Comparison of ENCODE assay signal across 10 mouse cellular contexts in the genomic region with DNA sequence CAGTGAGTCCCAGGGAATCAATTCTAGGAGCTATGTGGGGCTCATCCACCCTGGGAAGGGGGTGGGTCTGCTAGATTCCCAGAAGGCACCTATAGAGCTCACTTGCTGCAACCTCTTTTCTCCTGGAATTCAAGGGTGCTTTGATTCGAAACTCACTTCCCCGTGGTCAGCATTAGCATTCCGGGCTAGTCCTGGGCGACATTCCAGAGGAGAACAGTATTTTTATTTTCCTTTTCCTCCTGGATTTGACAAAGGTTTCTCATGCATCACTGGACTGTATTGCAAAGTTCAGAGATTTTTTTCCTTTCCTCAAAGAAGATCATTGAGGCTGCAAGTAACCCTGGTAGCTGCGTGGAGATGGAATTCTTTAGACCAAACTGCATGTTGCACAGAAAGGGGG.
DNase-seq lines count a peak whose midpoint lies in the region; ATAC-seq lines count a peak whose summit lies in the region.
"Had no signal": no experiment of that assay in that cellular context is flagged by ENCODE, and none has a peak within 500 bp of the region (broad histone marks: within the 10 kb centered on the region; RNA-seq: fewer than 3 reads in every experiment).

No protein-coding gene starts in this region.

- H3K27me3 ChIP-seq in hindbrain, embryonic 13.5 days = no peaks in the 10 kb centered on the region

- peak; percentile 28 for DNase-seq in right cerebral cortex, postnatal 10 days (ENCODE audit: low spot score in 2 of 2)
- DNase-seq in right cerebral cortex, postnatal 4 days = no peak
- peak; percentile 18 to 37 for DNase-seq in kidney, postnatal 4 days
- DNase-seq in lung, postnatal 14 days = no peak
- no peak for DNase-seq in adrenal gland, adult 2 months
- DNase-seq in cerebellum, adult 9-11 months = no peak
- DNase-seq: adrenal gland, postnatal 14 days; cerebellum, postnatal 10 days; thymus, adult 18-20 months had no signal

- no peaks in the 10 kb centered on the region for H3K36me3 ChIP-seq in hindbrain, embryonic 13.5 days

- ATAC-seq in hindbrain, embryonic 13.5 days (ENCODE audit: low FRiP score) = peak; percentile 25; the same call in 1 of the 2 replicates

- no peak overlapping the region for H3K4me2 ChIP-seq in hindbrain, embryonic 13.5 days

- peak overlapping the region; percentile 72; the same call in 1 of the 2 replicates for H3K27ac ChIP-seq in hindbrain, embryonic 13.5 days

- H3K4me1 ChIP-seq in hindbrain, embryonic 13.5 days (replicated peaks) = peaks cover 39% of the 10 kb centered on the region

- no peak overlapping the region for H3K4me3 ChIP-seq in hindbrain, embryonic 13.5 days

- no peaks in the 10 kb centered on the region for H3K9me3 ChIP-seq in hindbrain, embryonic 13.5 days

- H3K9ac ChIP-seq in hindbrain, embryonic 13.5 days = no peak overlapping the region

- WGBS in hindbrain, embryonic 13.5 days = 8% methylated on average over 5 of the region's 5 CpGs

Comparison
In these comparisons a context has a peak if more than half of its experiments do, and no peak if none do; other contexts are left out.
1. DNase-seq: peak in right cerebral cortex, postnatal 10 days (2 of 2) and kidney, postnatal 4 days (2 of 2); none in right cerebral cortex, postnatal 4 days (single experiment), lung, postnatal 14 days (single experiment), adrenal gland, adult 2 months (single experiment) and cerebellum, adult 9-11 months (single experiment).